Mouse (Mus musculus): ENCODE results near the gene Tsc22d4.
A peak's percentile ranks its signal among the peaks of the same experiment; 100 is the strongest.

Tsc22d4 gene

GRCm38 (mm10) chr5:137745214-137746171, at the start of gene Tsc22d4:
Gene Tsc22d4 (plus strand): TSS chr5:137745730.
- DNase-seq (ENCODE audit: low read depth): peak; percentile 93

DNA sequence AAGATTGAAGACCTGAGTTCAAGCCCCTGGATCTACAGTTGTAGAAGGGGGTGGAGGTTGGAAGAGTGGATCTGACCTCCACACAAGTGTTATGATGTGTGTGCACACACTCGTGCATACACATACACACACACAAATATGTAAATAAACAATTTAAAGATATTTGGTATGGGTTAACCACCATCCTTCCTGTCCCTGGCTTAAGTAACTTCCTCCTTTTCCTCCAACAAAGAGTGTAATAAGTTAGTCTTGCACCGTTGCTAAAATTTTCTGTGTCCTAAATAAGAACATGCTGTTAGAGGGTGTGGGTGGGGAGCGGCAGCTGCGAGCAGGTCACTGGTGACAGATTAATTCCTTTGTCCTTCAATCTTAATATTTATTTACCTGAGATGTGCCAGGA, 49.6 kb upstream of the Tsc22d4 start:
- no peak for DNase-seq (ENCODE audit: low read depth)

DNA sequence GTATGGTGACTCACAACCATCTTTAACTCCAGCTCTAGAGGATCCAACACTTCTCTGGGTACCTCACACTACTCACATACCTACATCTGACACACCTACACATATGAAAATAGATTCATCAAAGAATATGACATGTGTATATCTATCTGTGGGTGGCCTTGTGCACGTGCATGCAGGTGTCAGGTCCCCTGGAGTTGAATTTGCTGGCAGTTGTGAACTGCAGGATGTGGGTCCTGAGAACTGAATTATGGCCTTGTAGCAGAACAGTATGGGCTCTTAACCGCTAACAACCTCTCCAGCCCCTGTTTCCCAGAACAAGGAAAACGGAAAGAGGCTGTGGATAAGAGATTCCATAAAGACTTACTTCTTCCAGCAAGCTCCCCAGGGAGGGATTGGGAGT, 46.5 kb upstream of the Tsc22d4 start:
- no peak for DNase-seq (ENCODE audit: low read depth)

GRCm38 (mm10) chr5:137699850-137700249, 45.7 kb upstream of the Tsc22d4 start:
- DNase-seq (ENCODE audit: low read depth): no peak

DNA sequence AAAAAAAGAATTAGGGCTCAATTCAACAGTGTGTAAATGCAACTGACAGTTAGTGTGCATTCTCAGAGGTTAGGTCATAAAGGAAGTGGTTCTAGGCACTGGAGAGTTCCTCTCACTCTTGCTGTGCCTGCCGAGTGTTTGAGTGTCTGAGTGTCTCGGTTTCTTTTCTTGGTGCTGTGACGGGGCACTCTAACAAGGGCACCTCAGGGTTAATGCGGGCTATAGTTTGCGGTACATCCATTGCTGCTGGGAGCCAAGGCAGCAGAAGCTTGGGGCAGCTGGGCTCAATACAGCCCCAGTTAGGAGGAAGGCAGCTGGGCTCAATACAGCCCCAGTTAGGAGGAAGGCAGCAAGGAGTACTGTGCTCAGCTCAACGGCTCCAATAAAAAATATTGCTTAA, 40.3 kb upstream of the Tsc22d4 start:
- DNase-seq (ENCODE audit: low read depth): peak; percentile 73

DNA sequence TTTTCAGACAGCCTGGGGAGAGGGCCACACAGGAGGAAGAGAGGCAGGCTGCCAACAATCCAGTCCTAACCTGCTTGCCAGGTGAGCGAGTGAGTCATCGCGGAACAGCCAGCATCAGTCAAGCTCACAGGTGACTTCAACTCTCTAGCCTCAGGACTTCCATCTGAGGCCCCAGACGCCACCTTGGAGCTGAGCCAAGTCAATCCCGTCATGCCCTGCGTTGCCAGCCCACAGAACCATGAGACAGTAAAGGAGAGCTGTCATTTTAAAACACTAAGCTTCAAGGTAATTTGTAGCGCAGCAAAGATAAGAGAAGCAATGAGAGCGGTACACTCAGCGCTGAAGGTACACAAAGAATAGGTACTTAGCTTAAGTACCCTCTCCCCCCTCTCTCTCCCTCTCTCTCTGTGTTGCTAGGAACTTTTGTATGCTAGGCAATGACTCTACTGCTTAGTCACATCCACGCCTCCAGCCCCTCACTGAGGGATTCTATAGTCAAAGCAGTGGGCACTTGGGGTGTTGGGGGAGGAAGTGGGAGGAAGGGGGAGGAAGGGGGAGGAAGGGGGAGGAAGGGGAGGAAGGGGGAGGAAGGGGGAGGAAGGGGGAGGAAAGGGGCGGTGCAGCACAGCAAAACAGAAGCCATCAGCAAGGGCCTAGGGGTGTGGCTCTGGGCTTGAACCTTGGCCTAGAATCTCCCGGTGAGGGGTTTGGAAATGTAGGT, 38.5 kb upstream of the Tsc22d4 start:
- peak; percentile 92 for DNase-seq (ENCODE audit: low read depth)

- no peak for DNase-seq (ENCODE audit: low read depth)
Observed at GRCm38 (mm10) chr5:137713454-137713853, 32.1 kb upstream of the Tsc22d4 start.

- no peak for DNase-seq (ENCODE audit: low read depth)
Observed at GRCm38 (mm10) chr5:137715685-137716084, 29.8 kb upstream of the Tsc22d4 start.

- DNase-seq (ENCODE audit: low read depth): peak; percentile 78
Observed at GRCm38 (mm10) chr5:137718020-137718790, 27.3 kb upstream of the Tsc22d4 start.

DNA sequence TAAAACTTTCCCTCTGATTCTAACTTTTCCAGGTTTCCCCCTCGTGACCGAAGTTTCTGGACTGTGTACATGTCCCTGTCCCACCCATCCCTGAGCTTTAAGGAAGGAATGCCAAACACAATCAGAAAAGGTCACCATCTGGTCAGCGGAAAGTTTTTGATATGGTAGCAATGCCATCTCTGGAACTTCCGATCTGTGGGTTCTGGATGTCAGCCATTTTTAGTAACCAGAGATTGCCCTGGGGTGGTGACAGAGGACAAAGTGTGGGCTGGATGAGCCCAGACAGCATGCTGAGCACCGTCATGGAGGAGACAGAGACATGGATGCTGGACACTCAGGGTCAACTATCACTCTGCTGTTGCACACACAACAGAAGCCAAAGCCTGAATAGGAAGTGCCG, 26.4 kb upstream of the Tsc22d4 start:
- DNase-seq (ENCODE audit: low read depth): no peak

GRCm38 (mm10) chr5:137720558-137721164, 24.9 kb upstream of the Tsc22d4 start:
- peak; percentile 79 for DNase-seq (ENCODE audit: low read depth)

DNA sequence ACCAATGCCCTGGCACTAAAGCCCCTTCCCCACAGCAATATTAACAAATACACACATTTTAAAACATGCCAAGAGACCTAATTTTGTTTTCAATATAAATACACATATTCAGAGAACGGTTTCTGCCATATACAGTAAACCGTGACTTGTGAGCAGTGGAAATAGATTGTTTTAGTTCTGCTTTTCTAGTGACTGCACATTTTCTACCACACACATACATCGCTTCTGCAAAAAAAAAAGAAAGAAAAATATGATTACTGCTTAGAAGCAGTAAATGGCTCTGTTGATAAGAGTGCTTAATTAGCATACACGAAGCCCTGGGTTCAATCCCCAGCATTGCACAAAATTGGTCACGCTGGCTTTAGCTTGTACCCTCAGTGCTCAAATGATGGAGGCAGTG, 21.7 kb upstream of the Tsc22d4 start:
- DNase-seq (ENCODE audit: low read depth): no peak

- DNase-seq (ENCODE audit: low read depth): no peak
Observed at GRCm38 (mm10) chr5:137726767-137727166, 18.8 kb upstream of the Tsc22d4 start.

GRCm38 (mm10) chr5:137733638-137734288, 11.8 kb upstream of the Tsc22d4 start:
- DNase-seq (ENCODE audit: low read depth): no peak

GRCm38 (mm10) chr5:137734289-137735061, 11.1 kb upstream of the Tsc22d4 start:
- no peak for DNase-seq (ENCODE audit: low read depth)

- DNase-seq (ENCODE audit: low read depth): no peak
Observed at GRCm38 (mm10) chr5:137737400-137737940, 8.1 kb upstream of the Tsc22d4 start.

DNA sequence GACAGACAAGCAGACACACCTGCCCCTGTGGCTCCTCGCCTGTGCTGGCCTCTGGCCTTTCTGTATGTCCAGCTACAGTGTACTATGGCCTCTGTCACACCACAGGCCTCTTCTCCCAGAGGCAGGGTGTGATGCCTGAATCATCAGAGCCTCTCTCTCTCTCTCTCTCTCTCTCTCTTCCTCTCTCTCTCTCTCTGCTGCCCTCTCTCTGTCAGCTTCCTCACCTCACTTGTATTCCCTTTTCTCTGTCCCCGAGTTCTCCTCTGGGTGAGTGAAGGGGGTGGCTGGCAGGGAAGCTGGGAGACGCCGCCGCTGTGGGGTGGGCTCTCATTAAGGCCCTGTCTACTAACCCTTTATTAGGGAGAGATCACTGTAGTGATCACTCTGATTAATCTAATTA, 7.0 kb upstream of the Tsc22d4 start:
- no peak for DNase-seq (ENCODE audit: low read depth)

DNA sequence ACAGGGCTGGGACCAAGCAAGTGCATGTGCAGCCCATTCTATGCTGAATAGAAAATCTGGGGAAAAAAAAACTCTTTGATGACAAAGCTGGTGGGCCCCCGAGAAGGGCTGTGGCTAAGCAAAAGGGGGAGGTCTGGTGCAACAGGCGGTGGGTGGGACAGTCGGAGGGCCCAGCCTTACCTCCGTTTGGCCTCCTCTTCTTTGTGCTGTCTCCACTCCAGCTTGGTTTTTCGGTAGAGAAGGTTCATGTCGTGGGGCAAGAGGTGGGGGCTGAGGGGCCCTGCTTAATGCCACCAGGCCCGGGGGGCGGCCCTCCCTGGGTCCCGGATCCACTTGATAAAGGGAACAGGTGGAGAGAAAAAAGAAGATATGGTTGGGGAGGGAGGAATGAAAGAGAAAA, 6.1 kb upstream of the Tsc22d4 start:
- DNase-seq (ENCODE audit: low read depth): no peak

- DNase-seq (ENCODE audit: low read depth): no peak
Observed at GRCm38 (mm10) chr5:137740506-137740905, 5.0 kb upstream of the Tsc22d4 start.
